Mouse (Mus musculus): ENCODE results near the gene Thrsp.
A peak's percentile ranks its signal among the peaks of the same experiment; 100 is the strongest.

Thrsp gene

GRCm38 (mm10) chr7:97416473-97416872 lies 1.1 kb downstream of the Thrsp start:
- no peak for DNase-seq (ENCODE audit: low read depth)

GRCm38 (mm10) chr7:97414915-97415687 lies 2.4 kb downstream of the Thrsp start:
- no peak for DNase-seq (ENCODE audit: low read depth)

- no peak for DNase-seq (ENCODE audit: low read depth)
These were observed 3.1 kb downstream of the Thrsp start for GRCm38 (mm10) chr7:97414426-97414825.

GRCm38 (mm10) chr7:97413981-97414380 lies 3.5 kb downstream of the Thrsp start:
- DNase-seq (ENCODE audit: low read depth) = no peak

- DNase-seq (ENCODE audit: low read depth) = no peak
These were observed 6.0 kb downstream of the Thrsp start for GRCm38 (mm10) chr7:97411575-97411974.

GRCm38 (mm10) chr7:97411106-97411505 lies 6.4 kb downstream of the Thrsp start:
- no peak for DNase-seq (ENCODE audit: low read depth)

GRCm38 (mm10) chr7:97407145-97407544 lies 10.4 kb downstream of the Thrsp start:
- no peak for DNase-seq (ENCODE audit: low read depth)

GRCm38 (mm10) chr7:97399960-97400715 lies 17.4 kb downstream of the Thrsp start, which contains the start of gene Ndufc2:
TSS of gene Ndufc2 (plus strand) at chr7:97400003.
- DNase-seq (ENCODE audit: low read depth) = peak; percentile 78

- DNase-seq (ENCODE audit: low read depth) = no peak
These were observed 18.6 kb downstream of the Thrsp start for GRCm38 (mm10) chr7:97398943-97399342.

- no peak for DNase-seq (ENCODE audit: low read depth)
These were observed 23.2 kb downstream of the Thrsp start for GRCm38 (mm10) chr7:97394375-97394774.

GRCm38 (mm10) chr7:97392079-97392445 lies 25.5 kb downstream of the Thrsp start:
- no peak for DNase-seq (ENCODE audit: low read depth)

- no peak for DNase-seq (ENCODE audit: low read depth)
These were observed 26.0 kb downstream of the Thrsp start for GRCm38 (mm10) chr7:97391293-97392078.

GRCm38 (mm10) chr7:97388541-97388940 lies 29.0 kb downstream of the Thrsp start:
- DNase-seq (ENCODE audit: low read depth) = no peak

GRCm38 (mm10) chr7:97387561-97388147 lies 29.9 kb downstream of the Thrsp start:
- no peak for DNase-seq (ENCODE audit: low read depth)

- DNase-seq (ENCODE audit: low read depth) = no peak
These were observed 30.6 kb downstream of the Thrsp start for GRCm38 (mm10) chr7:97386806-97387370.

GRCm38 (mm10) chr7:97386106-97386805 lies 31.3 kb downstream of the Thrsp start:
- no peak for DNase-seq (ENCODE audit: low read depth)

- DNase-seq (ENCODE audit: low read depth) = no peak
These were observed 33.9 kb downstream of the Thrsp start for GRCm38 (mm10) chr7:97383496-97384132.

GRCm38 (mm10) chr7:97382661-97383060 lies 34.9 kb downstream of the Thrsp start:
- no peak for DNase-seq (ENCODE audit: low read depth)

- no peak for DNase-seq (ENCODE audit: low read depth)
These were observed 36.9 kb downstream of the Thrsp start for GRCm38 (mm10) chr7:97380500-97381123.

GRCm38 (mm10) chr7:97379304-97379703 lies 38.2 kb downstream of the Thrsp start:
- DNase-seq (ENCODE audit: low read depth) = no peak
